Mouse (Mus musculus) liver, embryonic 14.5 days (tissue): ENCODE data around the gene Tas2r121. TPM values are rescaled to one million over a fixed set of nuclear protein-coding genes. Genes with fewer than 3 reads are reported as not detected.

Experiments used
- ATAC-seq: fragments of 200-750 bp; cut with Nextera tagmentation; 2 replicates; pipeline ENCODE4 v1.8.0; 2017; ENCODE audit warnings: moderate number of reproducible peaks, mild to moderate bottlenecking, moderate library complexity; ENCODE audit not compliant: insufficient read depth
- DNase-seq, 3 experiments: peaks; one replicate each; pipeline ENCODE4 v3.0.0-alpha.2; 2012 to 2013; ENCODE audit warnings: low read depth in 3 of 3, low spot score in 3 of 3
- H3K27ac ChIP-seq: fragments of 300-500 bp; sonication (generic); 2 replicates; pipeline ENCODE4 v1.5.1; 2014; ENCODE audit warnings: moderate library complexity, mild to moderate bottlenecking, control low read depth, inconsistent platforms
- H3K27me3 ChIP-seq: fragments of 300-500 bp; sonication (generic); 2 replicates; pipeline ENCODE4 v1.6.1; 2014; ENCODE audit warnings: mild to moderate bottlenecking, low read length, moderate library complexity; ENCODE audit not compliant: control insufficient read depth, insufficient read depth
- H3K36me3 ChIP-seq: fragments of 300-500 bp; sonication (generic); replicated peaks from 2 replicates; pipeline ENCODE4 v1.6.1; 2014; ENCODE audit warnings: low read depth; ENCODE audit not compliant: control insufficient read depth, insufficient read depth
- H3K4me1 ChIP-seq, 2 experiments: fragments of 200-500 bp in 1 of 2; fragments of 300-500 bp in 1 of 2; sonication (generic) in 1 of 2; replicated peaks; 2 replicates each; pipeline ENCODE4 v1.6.1; 2012 to 2014; ENCODE audit warnings: antibody characterized with exemption in 1 of 2, inconsistent platforms in 1 of 2, low read length in 1 of 2; ENCODE audit not compliant: control insufficient read depth in 2 of 2, insufficient read depth in 2 of 2
- H3K4me2 ChIP-seq: fragments of 300-500 bp; sonication (generic); 2 replicates; pipeline ENCODE4 v1.6.1; 2014; ENCODE audit warnings: low read depth, mild to moderate bottlenecking, control low read depth, moderate library complexity
- H3K4me3 ChIP-seq, 2 experiments: fragments of 200-500 bp in 1 of 2; fragments of 300-500 bp in 1 of 2; sonication (generic) in 1 of 2; 2 replicates each; pipeline ENCODE4 v1.5.1; 2012 to 2014; ENCODE audit warnings: low read depth in 2 of 2, low read length in 2 of 2, mild to moderate bottlenecking in 2 of 2, control low read depth in 1 of 2, inconsistent platforms in 1 of 2, moderate library complexity in 1 of 2; ENCODE audit not compliant: insufficient read depth in 1 of 2
- H3K9ac ChIP-seq: fragments of 300-500 bp; sonication (generic); replicated peaks from 2 replicates; pipeline ENCODE4 v1.6.1; 2014; ENCODE audit warnings: mild to moderate bottlenecking, control low read depth, moderate library complexity
- H3K9me3 ChIP-seq: fragments of 300-500 bp; sonication (generic); 2 replicates; pipeline ENCODE4 v1.6.1; 2016; ENCODE audit warnings: low read length, mixed read lengths; ENCODE audit not compliant: control insufficient read depth
- CTCF ChIP-seq: IDR thresholded peaks from 2 replicates; pipeline ENCODE4 v1.5.1; 2016; ENCODE audit warnings: antibody characterized with exemption, low read depth, control low read depth
- EP300 ChIP-seq: IDR thresholded peaks from 2 replicates; pipeline ENCODE4 v1.6.1; 2016; ENCODE audit warnings: antibody characterized with exemption, low read depth
- WGBS: fragments of 180-500 bp; shearing (Covaris S2); extraction: QIAGEN DNeasy Blood & Tissue Kit; methylation state at CpG from one replicate; pipeline ENCODE4 v1.1.7; 2014; ENCODE audit not compliant: insufficient replicate concordance; 5-methylcytosine and 5-hydroxymethylcytosine counted together
- polyA plus RNA-seq, 2 experiments: library from polyadenylated mRNA; depleted of rRNA in 1 of 2; stranded (reverse) in 1 of 2; unstranded in 1 of 2; fragments of >200 nt; fragmentation: Nextera tagmentation in 1 of 2; extraction: Ambion mirVana in 1 of 2; gene quantifications; 2 replicates each; pipeline versions ENCODE4 v1.2.1 to v1.2.3; 2012 to 2014

The Tas2r121 gene
- polyA plus RNA-seq, 2 experiments, result not detected

DNA sequence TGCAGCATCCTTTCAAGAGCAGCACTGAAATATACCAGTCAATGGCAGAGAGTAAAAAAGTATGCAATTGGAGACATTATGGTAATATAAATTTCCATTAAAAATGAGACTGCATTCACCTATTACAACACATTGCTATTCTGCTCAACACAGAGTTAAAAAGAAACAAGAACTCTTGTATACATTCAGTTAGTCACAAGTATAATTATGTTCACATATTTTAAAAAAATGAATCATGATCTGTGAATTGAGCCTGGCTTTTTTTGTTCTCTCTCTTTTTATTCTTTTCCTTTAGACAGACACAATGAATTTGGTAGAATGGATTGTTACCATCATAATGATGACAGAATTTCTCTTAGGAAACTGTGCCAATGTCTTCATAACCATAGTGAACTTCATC, 44.2 kb downstream of the Tas2r121 start, which contains the start of gene Tas2r120:
Gene Tas2r120, plus strand, starts transcription at position 301 of the 400 bp plus-strand sequence.
- no peak within 1 kb of the TSS for H3K27ac ChIP-seq
- no peak within 1 kb of the TSS for H3K4me3 ChIP-seq
- H3K36me3 ChIP-seq, result no peaks in the 10 kb centered on the region
- ATAC-seq (no peak), DNase-seq (no peak)
- TF ChIP-seq EP300, result no peak
- TF ChIP-seq CTCF, result no peak
- no peak within 1 kb of the TSS for H3K4me2 ChIP-seq
- no peaks in the 10 kb centered on the region for H3K4me1 ChIP-seq
- no peaks in the 10 kb centered on the region for H3K9me3 ChIP-seq
- no peaks in the 10 kb centered on the region for H3K27me3 ChIP-seq
- H3K9ac ChIP-seq, result no peak within 1 kb of the TSS

- H3K4me1 ChIP-seq, result no peaks in the 10 kb centered on the region
- H3K27ac ChIP-seq, result no peak within 1 kb of the TSS
- no peaks in the 10 kb centered on the region for H3K27me3 ChIP-seq
- no peak for TF ChIP-seq EP300
- TF ChIP-seq CTCF, result no peak
- H3K36me3 ChIP-seq, result no peaks in the 10 kb centered on the region
- H3K9ac ChIP-seq, result no peak within 1 kb of the TSS
- 47% methylated on average over 1 of the region's 1 CpGs for WGBS
- H3K4me3 ChIP-seq, result no peak within 1 kb of the TSS
- H3K4me2 ChIP-seq, result no peak within 1 kb of the TSS
- no peaks in the 10 kb centered on the region for H3K9me3 ChIP-seq
- ATAC-seq (no peak), DNase-seq (no peak)
These were observed 49.4 kb downstream of the Tas2r121 start, which contains the start of gene A630073D07Rik for GRCm38 (mm10) chr6:132651426-132651825. Gene A630073D07Rik, minus strand, starts transcription at chr6:132651526.

Other genes with a start within 250 kb of the Tas2r121 start
- gene Prh1, start 131.2 kb downstream of the Tas2r121 start, polyA plus RNA-seq (2012; rRNA removed), result not detected in 2 replicates
- not detected in 2 replicates for gene Prh1, start 131.2 kb downstream of the Tas2r121 start, polyA plus RNA-seq (2014; fragmentation: Nextera tagmentation; extraction: Ambion mirVana)
- gene Prp2, start 105.1 kb downstream of the Tas2r121 start, polyA plus RNA-seq (2012; rRNA removed), result not detected in 2 replicates
- gene Prp2, start 105.1 kb downstream of the Tas2r121 start, polyA plus RNA-seq (2014; fragmentation: Nextera tagmentation; extraction: Ambion mirVana), result not detected in 2 replicates
- not detected in 2 replicates for gene A630073D07Rik, start 49.5 kb downstream of the Tas2r121 start, polyA plus RNA-seq (2012; rRNA removed)
- gene A630073D07Rik, start 49.5 kb downstream of the Tas2r121 start, polyA plus RNA-seq (2014; fragmentation: Nextera tagmentation; extraction: Ambion mirVana), result not detected in 2 replicates
- gene Tas2r120, start 44.1 kb downstream of the Tas2r121 start, polyA plus RNA-seq (2012; rRNA removed), result not detected in 2 replicates
- not detected in 2 replicates for gene Tas2r120, start 44.1 kb downstream of the Tas2r121 start, polyA plus RNA-seq (2014; fragmentation: Nextera tagmentation; extraction: Ambion mirVana)
- gene Tas2r122, start 10.9 kb upstream of the Tas2r121 start, polyA plus RNA-seq (2012; rRNA removed), result not detected in 2 replicates
- gene Tas2r122, start 10.9 kb upstream of the Tas2r121 start, polyA plus RNA-seq (2014; fragmentation: Nextera tagmentation; extraction: Ambion mirVana), result not detected in 2 replicates
- gene Tas2r115, start 37.0 kb upstream of the Tas2r121 start, polyA plus RNA-seq (2012; rRNA removed), result not detected in 2 replicates
- gene Tas2r115, start 37.0 kb upstream of the Tas2r121 start, polyA plus RNA-seq (2014; fragmentation: Nextera tagmentation; extraction: Ambion mirVana), result not detected in 2 replicates
- gene Tas2r124, start 53.7 kb upstream of the Tas2r121 start, polyA plus RNA-seq (2012; rRNA removed), result not detected in 2 replicates
- not detected in 2 replicates for gene Tas2r124, start 53.7 kb upstream of the Tas2r121 start, polyA plus RNA-seq (2014; fragmentation: Nextera tagmentation; extraction: Ambion mirVana)
- gene Tas2r102, start 61.1 kb upstream of the Tas2r121 start, polyA plus RNA-seq (2012; rRNA removed), result not detected in 2 replicates
- gene Tas2r102, start 61.1 kb upstream of the Tas2r121 start, polyA plus RNA-seq (2014; fragmentation: Nextera tagmentation; extraction: Ambion mirVana), result not detected in 2 replicates
- gene Tas2r136, start 77.2 kb upstream of the Tas2r121 start, polyA plus RNA-seq (2012; rRNA removed), result not detected in 2 replicates
- not detected in 2 replicates for gene Tas2r136, start 77.2 kb upstream of the Tas2r121 start, polyA plus RNA-seq (2014; fragmentation: Nextera tagmentation; extraction: Ambion mirVana)
- gene Tas2r117, start 101.8 kb upstream of the Tas2r121 start, polyA plus RNA-seq (2012; rRNA removed), result not detected in 2 replicates
- not detected in 2 replicates for gene Tas2r117, start 101.8 kb upstream of the Tas2r121 start, polyA plus RNA-seq (2014; fragmentation: Nextera tagmentation; extraction: Ambion mirVana)
- gene Tas2r123, start 146.1 kb upstream of the Tas2r121 start, polyA plus RNA-seq (2012; rRNA removed), result not detected in 2 replicates
- gene Tas2r123, start 146.1 kb upstream of the Tas2r121 start, polyA plus RNA-seq (2014; fragmentation: Nextera tagmentation; extraction: Ambion mirVana), result not detected in 2 replicates
- not detected in 2 replicates for gene Tas2r116, start 154.4 kb upstream of the Tas2r121 start, polyA plus RNA-seq (2012; rRNA removed)
- not detected in 2 replicates for gene Tas2r116, start 154.4 kb upstream of the Tas2r121 start, polyA plus RNA-seq (2014; fragmentation: Nextera tagmentation; extraction: Ambion mirVana)
- gene Tas2r110, start 167.0 kb upstream of the Tas2r121 start, polyA plus RNA-seq (2012; rRNA removed), result not detected in 2 replicates
- not detected in 2 replicates for gene Tas2r110, start 167.0 kb upstream of the Tas2r121 start, polyA plus RNA-seq (2014; fragmentation: Nextera tagmentation; extraction: Ambion mirVana)
- not detected in 2 replicates for gene Tas2r113, start 192.0 kb upstream of the Tas2r121 start, polyA plus RNA-seq (2012; rRNA removed)
- gene Tas2r113, start 192.0 kb upstream of the Tas2r121 start, polyA plus RNA-seq (2014; fragmentation: Nextera tagmentation; extraction: Ambion mirVana), result not detected in 2 replicates
- not detected in 2 replicates for gene Tas2r125, start 208.6 kb upstream of the Tas2r121 start, polyA plus RNA-seq (2012; rRNA removed)
- not detected in 2 replicates for gene Tas2r125, start 208.6 kb upstream of the Tas2r121 start, polyA plus RNA-seq (2014; fragmentation: Nextera tagmentation; extraction: Ambion mirVana)